Mouse (Mus musculus): ENCODE measurements around the gene Cdc27. TPM values are rescaled to one million over a fixed set of nuclear protein-coding genes. Genes with fewer than 3 reads are reported as not detected.

The Cdc27 gene
- total RNA-seq (2015; ENCODE audit: low replicate concordance) (32.6 and 41.5 TPM in 2 replicates), total RNA-seq (2017; ENCODE audit: low replicate concordance) (23.7 and 28.3 TPM in 2 replicates)

DNA sequence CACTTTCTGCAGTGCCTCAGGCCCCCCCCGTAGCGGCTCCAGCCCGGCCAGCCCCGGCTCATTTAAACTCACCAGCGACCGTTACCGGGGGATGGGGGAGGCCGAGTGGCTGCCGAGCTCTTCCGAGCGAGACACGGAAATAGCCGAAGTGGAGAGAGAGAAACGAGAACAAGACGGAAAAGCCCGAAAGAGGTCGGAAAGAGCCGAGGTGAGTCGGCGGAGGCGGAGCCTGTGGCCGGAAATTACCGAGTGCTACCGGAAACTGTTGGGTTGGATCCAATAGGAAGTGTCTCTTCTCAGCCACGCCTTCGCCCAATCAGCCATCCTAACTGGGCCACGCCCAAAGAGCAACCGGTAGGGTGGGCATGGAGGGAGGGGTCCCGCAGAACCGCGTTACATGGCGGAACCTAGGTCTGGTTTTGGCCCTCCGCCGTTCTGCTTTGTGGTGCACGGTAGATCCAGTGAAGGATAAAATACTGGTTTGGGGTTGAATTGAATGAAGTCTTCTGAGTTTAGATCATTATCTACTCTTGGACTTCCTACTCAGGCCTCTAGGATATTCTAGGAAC is at the start of gene Cdc27, which contains the start of gene Myl4:
Gene Cdc27, minus strand, starts transcription at position 215 of the 569 bp plus-strand sequence.
Gene Myl4, plus strand, starts transcription at position 258 of the 569 bp plus-strand sequence.
- ATAC-seq (replicated peaks; ENCODE audit: low FRiP score, poor library complexity, severe bottlenecking) = peak; percentile 92

GRCm38 (mm10) chr11:104599265-104599945 is 49.0 kb upstream of the Cdc27 start:
- ATAC-seq (replicated peaks; ENCODE audit: low FRiP score, poor library complexity, severe bottlenecking) = no peak

GRCm38 (mm10) chr11:104596365-104596764 is 45.9 kb upstream of the Cdc27 start:
- no peak for ATAC-seq (replicated peaks; ENCODE audit: low FRiP score, poor library complexity, severe bottlenecking)

DNA sequence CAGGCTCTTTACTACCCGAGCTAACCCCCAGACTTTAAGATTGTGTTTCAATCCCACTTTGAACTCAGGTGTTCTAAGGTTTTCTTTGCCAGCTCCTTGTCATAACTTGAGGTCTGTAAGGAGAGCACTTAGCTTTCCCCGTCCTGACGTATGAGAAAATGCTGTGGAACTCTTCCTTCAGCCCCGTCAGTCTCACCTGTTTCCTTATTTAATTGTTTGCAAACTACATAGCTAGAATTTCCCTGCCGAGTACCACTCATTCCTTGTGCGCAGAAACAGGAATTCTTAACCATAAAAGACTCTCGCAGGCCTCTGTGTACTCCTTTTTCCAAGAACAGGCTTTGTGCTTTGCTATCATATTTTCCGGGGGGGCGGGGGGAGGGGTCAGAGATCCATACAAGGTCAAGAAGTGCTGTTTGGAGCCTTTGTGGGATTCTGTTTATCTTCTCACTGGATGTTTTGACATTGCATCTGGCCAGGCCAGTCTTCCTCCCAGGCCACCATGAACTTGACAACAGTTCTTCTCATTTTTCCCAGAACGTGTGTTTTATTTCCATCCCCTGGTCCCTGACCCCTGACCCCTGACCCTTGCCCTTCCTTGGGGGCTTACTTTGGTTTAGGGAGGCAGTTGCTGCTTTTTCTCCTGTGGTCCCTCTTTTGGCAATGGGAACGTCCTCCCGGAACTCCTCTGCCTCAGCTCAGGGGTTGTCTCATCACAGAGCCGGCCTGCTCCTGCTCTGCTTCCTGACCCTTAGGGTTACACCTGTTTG is 41.8 kb upstream of the Cdc27 start:
- ATAC-seq (replicated peaks; ENCODE audit: low FRiP score, poor library complexity, severe bottlenecking) = no peak

- ATAC-seq (replicated peaks; ENCODE audit: low FRiP score, poor library complexity, severe bottlenecking) = peak; percentile 87
Measured at GRCm38 (mm10) chr11:104590148-104590547, 39.7 kb upstream of the Cdc27 start.

DNA sequence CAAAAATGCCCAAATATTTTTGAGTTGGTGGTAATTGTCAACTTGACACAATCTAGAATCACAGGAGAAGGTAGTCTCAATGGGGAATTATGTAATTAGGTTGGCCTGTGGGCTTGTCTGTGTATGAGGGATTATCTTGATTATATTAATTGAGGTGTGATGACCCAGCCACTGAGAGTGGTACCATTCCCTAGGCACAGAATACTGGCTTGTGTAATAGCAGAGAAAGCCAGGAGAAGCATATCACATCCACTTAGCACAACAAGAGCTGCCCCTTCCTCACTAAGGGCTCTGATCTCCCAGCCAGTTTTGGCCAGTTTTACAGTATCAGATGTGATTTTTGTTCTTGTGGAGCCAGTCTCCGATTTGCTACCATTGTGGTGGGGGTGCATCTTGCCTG is 39.1 kb upstream of the Cdc27 start:
- ATAC-seq (replicated peaks; ENCODE audit: low FRiP score, poor library complexity, severe bottlenecking) = no peak

GRCm38 (mm10) chr11:104588513-104588912 is 38.1 kb upstream of the Cdc27 start:
- no peak for ATAC-seq (replicated peaks; ENCODE audit: low FRiP score, poor library complexity, severe bottlenecking)

- ATAC-seq (replicated peaks; ENCODE audit: low FRiP score, poor library complexity, severe bottlenecking) = no peak
Measured at GRCm38 (mm10) chr11:104587904-104588303, 37.5 kb upstream of the Cdc27 start.

GRCm38 (mm10) chr11:104585495-104585894 is 35.1 kb upstream of the Cdc27 start:
- no peak for ATAC-seq (replicated peaks; ENCODE audit: low FRiP score, poor library complexity, severe bottlenecking)

DNA sequence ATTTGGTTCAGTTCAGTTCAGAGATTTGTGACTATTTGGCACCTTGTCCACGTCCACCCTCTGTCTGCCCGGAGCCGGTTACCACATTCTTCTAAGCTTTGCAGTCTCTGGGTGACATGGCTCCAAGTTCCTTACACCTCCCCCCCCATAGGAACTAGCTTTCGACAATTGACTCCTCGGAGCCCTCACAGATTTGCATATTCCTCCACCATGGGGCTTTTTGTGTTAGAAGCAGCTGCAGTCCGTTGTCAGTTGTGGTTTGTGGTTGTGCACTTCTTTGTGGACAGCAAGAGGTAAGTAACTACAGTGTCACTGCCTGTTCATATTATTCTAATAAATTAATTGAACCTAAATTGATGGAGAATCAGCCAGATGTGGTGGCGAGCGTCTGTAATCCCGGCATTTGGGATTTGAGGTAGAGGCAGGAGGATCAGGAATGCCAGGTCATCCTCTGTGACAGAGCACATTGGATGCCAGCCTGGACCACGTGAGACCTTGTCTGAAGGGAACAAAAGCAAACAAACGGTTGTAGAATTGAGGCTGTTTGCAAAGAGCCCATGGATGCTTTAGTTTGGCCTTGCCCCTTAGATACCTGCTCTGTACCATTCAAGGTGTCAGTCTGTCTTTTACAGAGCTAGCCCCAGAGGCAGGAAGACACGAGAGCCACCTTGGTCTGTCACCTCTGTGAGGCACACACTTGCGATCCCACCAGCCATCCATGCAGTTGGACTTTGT is 32.4 kb upstream of the Cdc27 start:
- no peak for ATAC-seq (replicated peaks; ENCODE audit: low FRiP score, poor library complexity, severe bottlenecking)

- ATAC-seq (replicated peaks; ENCODE audit: low FRiP score, poor library complexity, severe bottlenecking) = no peak
Measured at GRCm38 (mm10) chr11:104582308-104582606, 31.8 kb upstream of the Cdc27 start.

DNA sequence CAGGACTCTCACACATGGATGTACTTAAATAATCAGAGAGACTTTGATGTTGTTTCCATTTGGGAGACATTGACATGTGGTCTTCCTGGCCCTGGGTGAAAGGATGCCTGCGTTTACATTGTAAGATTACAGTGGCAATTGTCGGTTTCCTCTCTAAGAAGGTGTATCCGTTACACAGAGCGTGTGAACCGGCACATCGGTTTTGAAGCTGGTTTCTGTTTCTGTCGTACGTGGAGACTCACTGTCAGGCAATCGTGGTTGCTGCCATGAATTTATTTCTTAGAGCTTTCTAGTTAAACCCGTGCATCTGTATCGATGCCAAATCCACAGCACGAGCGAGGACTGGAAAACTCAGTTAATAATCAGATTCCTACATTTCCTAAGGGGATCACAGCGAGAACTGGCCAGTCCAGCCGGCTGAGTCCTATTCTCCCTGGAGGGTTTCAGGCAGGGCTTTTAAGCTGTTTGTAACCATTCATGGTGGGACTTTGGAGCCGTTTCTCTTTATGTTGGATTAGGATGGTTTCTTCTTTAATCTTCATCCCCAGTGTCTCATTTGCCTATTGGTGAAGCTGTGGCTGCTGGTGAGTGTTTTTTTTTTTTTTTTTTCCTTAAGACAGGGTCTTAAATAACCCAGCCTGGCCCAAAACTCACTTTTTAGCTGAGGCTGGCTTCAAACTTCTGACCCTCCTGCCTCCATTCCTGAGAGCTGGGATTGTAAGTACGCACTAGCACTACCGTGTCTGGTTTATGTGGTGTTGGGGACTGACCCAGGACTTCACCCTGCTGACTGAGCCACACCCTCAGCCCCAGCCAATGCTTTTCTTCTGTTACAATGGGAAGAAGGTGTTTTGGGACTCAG is 31.3 kb upstream of the Cdc27 start:
- no peak for ATAC-seq (replicated peaks; ENCODE audit: low FRiP score, poor library complexity, severe bottlenecking)

DNA sequence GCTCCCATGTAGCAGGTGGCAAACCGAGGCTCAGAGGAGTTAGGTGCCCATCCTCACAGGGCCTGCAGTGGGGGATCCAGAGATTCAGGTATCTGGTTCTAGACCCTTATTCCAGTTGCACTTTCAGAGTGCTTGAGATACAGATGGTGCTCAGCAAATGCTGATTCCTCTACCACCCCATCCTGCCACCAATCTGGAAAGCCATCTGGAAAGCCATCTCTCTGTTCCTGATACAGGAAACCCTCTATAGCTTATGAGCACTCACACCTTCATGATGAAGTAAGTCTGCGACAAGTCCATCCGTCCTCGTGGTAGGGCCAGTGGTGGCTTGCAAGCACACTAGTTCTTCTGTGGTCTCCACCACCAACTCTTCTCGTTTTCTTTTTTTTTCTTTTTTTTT is 30.2 kb upstream of the Cdc27 start:
- ATAC-seq (replicated peaks; ENCODE audit: low FRiP score, poor library complexity, severe bottlenecking) = no peak

DNA sequence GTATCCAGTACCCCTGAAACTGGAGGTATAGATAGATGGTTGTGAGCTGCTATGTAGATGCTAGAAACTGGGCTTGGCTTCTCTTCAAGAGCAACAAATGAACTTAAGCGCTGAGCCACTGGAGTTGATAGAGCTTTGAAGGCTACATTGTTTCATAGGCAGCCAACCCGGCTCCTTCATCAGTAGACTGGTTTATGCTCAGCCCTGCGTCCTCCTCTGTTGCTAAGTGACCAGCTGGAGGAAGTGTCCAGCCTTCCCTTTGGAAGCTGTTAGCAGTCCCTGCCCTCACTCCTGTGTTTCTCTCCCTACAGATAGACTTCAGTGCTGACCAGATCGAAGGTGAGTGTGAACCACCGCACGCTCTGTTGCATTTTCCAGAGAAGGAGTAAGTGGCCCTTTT is 29.7 kb upstream of the Cdc27 start:
- ATAC-seq (replicated peaks; ENCODE audit: low FRiP score, poor library complexity, severe bottlenecking) = no peak

DNA sequence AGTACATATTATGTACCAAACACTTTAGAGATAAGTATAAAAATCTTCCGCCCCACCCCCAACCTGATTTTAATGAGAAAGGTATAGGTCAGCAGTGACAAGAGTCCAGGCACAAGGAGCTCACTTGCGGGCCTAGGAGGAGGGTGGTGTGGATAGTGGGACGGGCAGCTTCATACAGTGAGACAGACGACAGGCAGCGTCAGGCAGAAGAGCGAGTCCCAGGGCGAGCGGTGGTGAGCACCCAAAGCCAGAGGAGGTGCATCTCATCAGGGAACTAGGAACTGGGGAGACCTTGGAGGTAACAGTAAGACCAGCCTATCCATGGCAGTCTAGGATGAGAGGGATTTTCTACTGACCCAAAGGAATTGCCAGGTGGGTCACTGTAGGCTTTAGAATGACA is 29.2 kb upstream of the Cdc27 start:
- ATAC-seq (replicated peaks; ENCODE audit: low FRiP score, poor library complexity, severe bottlenecking) = no peak

- ATAC-seq (replicated peaks; ENCODE audit: low FRiP score, poor library complexity, severe bottlenecking) = no peak
Measured at GRCm38 (mm10) chr11:104579084-104579483, 28.7 kb upstream of the Cdc27 start.

DNA sequence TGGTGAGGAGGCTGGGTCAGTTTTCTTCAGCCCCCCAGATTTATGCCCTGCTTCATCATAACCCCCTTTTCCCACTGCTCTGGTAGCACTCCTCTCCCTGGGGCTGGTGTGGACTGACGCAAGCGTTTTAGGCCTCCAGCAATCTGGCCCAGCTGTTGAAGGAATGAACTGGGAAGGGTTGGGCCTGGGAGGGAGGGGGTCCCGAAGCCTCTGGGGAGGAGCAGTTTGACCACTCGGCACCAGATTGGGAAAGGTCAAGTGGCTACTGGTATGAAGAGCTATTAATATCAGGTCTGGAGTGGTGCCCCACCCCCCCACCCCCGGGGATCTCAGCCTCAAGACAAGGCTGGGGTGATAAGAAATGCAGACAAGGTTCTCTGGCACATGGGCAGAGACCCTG is 27.7 kb upstream of the Cdc27 start:
- no peak for ATAC-seq (replicated peaks; ENCODE audit: low FRiP score, poor library complexity, severe bottlenecking)

DNA sequence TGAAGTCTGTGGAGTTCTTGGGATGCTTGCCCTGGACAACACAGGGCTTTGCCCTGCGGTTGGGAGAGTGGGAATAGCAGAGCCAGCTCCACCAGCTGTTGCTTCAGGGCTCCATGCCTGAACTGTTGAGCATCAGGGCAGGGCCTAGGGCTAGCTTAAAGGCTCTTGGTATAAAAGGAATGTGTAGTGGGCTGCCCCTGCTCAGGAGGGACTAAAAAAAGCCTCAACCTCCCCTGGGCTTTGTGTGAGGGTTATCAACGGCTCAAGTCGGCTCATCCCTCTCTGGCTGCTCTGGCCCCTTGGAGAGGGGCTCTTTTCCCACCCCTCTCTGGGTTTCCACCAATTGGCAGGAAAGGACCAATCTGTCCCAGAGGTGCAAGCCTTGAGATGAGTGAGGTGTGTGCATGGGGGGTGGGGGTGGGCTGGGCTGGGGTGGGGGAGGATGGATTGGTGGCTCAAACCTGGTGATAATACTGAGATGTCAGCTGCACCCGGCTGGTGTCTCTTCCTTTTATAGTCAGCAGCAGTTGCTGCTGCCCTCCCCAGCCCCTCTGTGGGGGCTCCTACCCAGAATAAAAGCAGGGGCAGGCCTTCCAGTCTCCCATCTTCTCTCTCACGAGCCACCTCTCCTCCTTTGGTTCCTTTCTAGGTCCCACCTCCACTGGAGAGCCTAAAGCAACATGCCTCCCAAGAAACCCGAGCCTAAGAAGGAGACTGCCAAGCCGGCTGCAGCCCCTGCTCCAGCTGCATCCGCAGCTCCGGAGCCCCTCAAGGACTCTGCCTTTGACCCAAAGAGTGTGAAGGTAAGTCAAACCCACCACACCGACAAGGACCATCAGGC is 26.6 kb upstream of the Cdc27 start:
- no peak for ATAC-seq (replicated peaks; ENCODE audit: low FRiP score, poor library complexity, severe bottlenecking)

DNA sequence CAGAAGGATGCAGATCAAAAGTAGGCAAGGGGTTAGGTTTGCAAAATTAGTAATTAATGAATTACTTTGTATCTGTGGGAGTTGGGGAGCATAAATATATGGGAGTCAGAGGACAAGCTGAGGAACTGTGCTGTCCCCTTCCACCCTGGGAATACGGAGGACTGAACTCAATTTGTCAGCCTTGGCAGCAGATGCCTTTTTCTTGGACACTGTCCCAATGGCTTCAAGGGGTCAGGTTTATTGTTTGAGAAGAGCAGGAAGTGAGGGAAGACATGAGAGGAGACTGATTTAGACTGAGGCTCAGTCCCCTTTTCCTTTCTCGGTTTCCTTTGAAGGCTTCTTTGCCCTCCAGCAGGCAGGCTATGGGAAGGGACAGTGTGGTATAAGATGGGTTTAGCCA is 22.1 kb upstream of the Cdc27 start:
- ATAC-seq (replicated peaks; ENCODE audit: low FRiP score, poor library complexity, severe bottlenecking) = no peak

Data from erythroblast, adult 5-6 weeks (primary cell).